Mouse (Mus musculus) brain, embryonic 18.5 days (tissue): ENCODE data around the gene Stam2.

Source experiments
- DNase-seq: peaks from one replicate; pipeline ENCODE4 v3.0.0-alpha.2; 2012; ENCODE audit warnings: low read depth, low spot score

Gene Stam2

GRCm38 (mm10) chr2:52742256-52743158, at the start of gene Stam2:
TSS of gene Stam2 (minus strand) at chr2:52742281.
- peak; percentile 75 for DNase-seq

- DNase-seq, result no peak
These were observed 43.1 kb upstream of the Stam2 start for GRCm38 (mm10) chr2:52785106-52785721.

GRCm38 (mm10) chr2:52779987-52780386, 37.9 kb upstream of the Stam2 start:
- DNase-seq, result no peak

- DNase-seq, result no peak
These were observed 37.3 kb upstream of the Stam2 start for GRCm38 (mm10) chr2:52779381-52779780.

GRCm38 (mm10) chr2:52777839-52778238, 35.8 kb upstream of the Stam2 start:
- peak; percentile 55 for DNase-seq

- DNase-seq, result peak; percentile 34
These were observed 32.3 kb upstream of the Stam2 start for GRCm38 (mm10) chr2:52774373-52774772.

GRCm38 (mm10) chr2:52772774-52773393, 30.8 kb upstream of the Stam2 start:
- no peak for DNase-seq

- no peak for DNase-seq
These were observed 23.0 kb upstream of the Stam2 start for GRCm38 (mm10) chr2:52765130-52765529.

GRCm38 (mm10) chr2:52763891-52764290, 21.8 kb upstream of the Stam2 start:
- DNase-seq, result no peak

- no peak for DNase-seq
These were observed 21.1 kb upstream of the Stam2 start for GRCm38 (mm10) chr2:52763040-52763736.

GRCm38 (mm10) chr2:52762529-52762928, 20.4 kb upstream of the Stam2 start:
- DNase-seq, result no peak

GRCm38 (mm10) chr2:52758627-52759026, 16.5 kb upstream of the Stam2 start:
- no peak for DNase-seq

- DNase-seq, result no peak
These were observed 14.6 kb upstream of the Stam2 start for GRCm38 (mm10) chr2:52756691-52757090.

- DNase-seq, result no peak
These were observed 11.7 kb upstream of the Stam2 start for GRCm38 (mm10) chr2:52753573-52754317.

- DNase-seq, result no peak
These were observed 2.0 kb upstream of the Stam2 start for GRCm38 (mm10) chr2:52744099-52744498.

GRCm38 (mm10) chr2:52741681-52742255, 313 bp downstream of the Stam2 start:
- no peak for DNase-seq

- DNase-seq, result no peak
These were observed 1.5 kb downstream of the Stam2 start for GRCm38 (mm10) chr2:52740596-52740995.

- no peak for DNase-seq
These were observed 7.6 kb downstream of the Stam2 start for GRCm38 (mm10) chr2:52734504-52734903.

GRCm38 (mm10) chr2:52733659-52734058, 8.4 kb downstream of the Stam2 start:
- no peak for DNase-seq

GRCm38 (mm10) chr2:52732611-52733010, 9.5 kb downstream of the Stam2 start:
- DNase-seq, result no peak

GRCm38 (mm10) chr2:52732001-52732400, 10.1 kb downstream of the Stam2 start:
- no peak for DNase-seq
